Mouse (Mus musculus) intestine, embryonic 14.5 days (tissue): Measurements from ENCODE around the gene Rps16. TPM values are rescaled to one million over a fixed set of nuclear protein-coding genes. Genes with fewer than 3 reads are reported as not detected.
A peak's percentile ranks its signal among the peaks of the same experiment; 100 is the strongest.

Experiments used
- ATAC-seq: fragments of 200-750 bp; cut with Nextera tagmentation; replicated peaks from 2 replicates; pipeline ENCODE4 v1.8.0; 2017; ENCODE audit warnings: low read depth, moderate number of reproducible peaks, moderate TSS enrichment, moderate library complexity; ENCODE audit not compliant: low FRiP score, low TSS enrichment
- DNase-seq: peaks from one replicate; pipeline ENCODE4 v3.0.0-alpha.2; 2018; ENCODE audit warnings: low spot score
- H3K27ac ChIP-seq: fragments of 300-500 bp; sonication (generic); 2 replicates; pipeline ENCODE4 v1.5.1; 2014; ENCODE audit warnings: low read depth, mild to moderate bottlenecking, control low read depth
- H3K27me3 ChIP-seq: fragments of 300-500 bp; sonication (generic); replicated peaks from 2 replicates; pipeline ENCODE4 v1.6.1; 2014; ENCODE audit warnings: low read length, control low read depth; ENCODE audit not compliant: control insufficient read depth, insufficient read depth
- H3K36me3 ChIP-seq: fragments of 300-500 bp; sonication (generic); 2 replicates; pipeline ENCODE4 v1.6.1; 2014; ENCODE audit warnings: low read length, control low read depth; ENCODE audit not compliant: control insufficient read depth, insufficient read depth
- H3K4me1 ChIP-seq: fragments of 300-500 bp; sonication (generic); replicated peaks from 2 replicates; pipeline ENCODE4 v1.6.1; 2014; ENCODE audit warnings: low read length, control low read depth, mixed read lengths; ENCODE audit not compliant: control insufficient read depth, insufficient read depth
- H3K4me2 ChIP-seq: fragments of 300-500 bp; sonication (generic); 2 replicates; pipeline ENCODE4 v1.6.1; 2014; ENCODE audit warnings: low read length
- H3K4me3 ChIP-seq: fragments of 300-500 bp; sonication (generic); 2 replicates; pipeline ENCODE4 v1.5.1; 2014; ENCODE audit warnings: low read depth, low read length, control low read depth, mixed read lengths
- H3K9ac ChIP-seq: fragments of 300-500 bp; sonication (generic); 2 replicates; pipeline ENCODE4 v1.6.1; 2014; ENCODE audit warnings: mild to moderate bottlenecking, low read length
- H3K9me3 ChIP-seq: fragments of 300-500 bp; sonication (generic); 2 replicates; pipeline ENCODE4 v1.6.1; 2016; ENCODE audit warnings: low read length, control low read depth; ENCODE audit not compliant: control insufficient read depth
- WGBS: fragments of 180-500 bp; shearing (Covaris S2); extraction: QIAGEN DNeasy Blood & Tissue Kit; methylation state at CpG from one replicate; pipeline ENCODE4 v1.1.7; 2014; 5-methylcytosine and 5-hydroxymethylcytosine counted together
- polyA plus RNA-seq: library from polyadenylated mRNA; unstranded; fragments of >200 nt; fragmentation: Nextera tagmentation; extraction: Ambion mirVana; gene quantifications from 2 replicates; pipeline ENCODE4 v1.2.1, GENCODE M21; 2014

Gene Rps16
- polyA plus RNA-seq = 1,380 and 1,495 TPM in 2 replicates

DNA sequence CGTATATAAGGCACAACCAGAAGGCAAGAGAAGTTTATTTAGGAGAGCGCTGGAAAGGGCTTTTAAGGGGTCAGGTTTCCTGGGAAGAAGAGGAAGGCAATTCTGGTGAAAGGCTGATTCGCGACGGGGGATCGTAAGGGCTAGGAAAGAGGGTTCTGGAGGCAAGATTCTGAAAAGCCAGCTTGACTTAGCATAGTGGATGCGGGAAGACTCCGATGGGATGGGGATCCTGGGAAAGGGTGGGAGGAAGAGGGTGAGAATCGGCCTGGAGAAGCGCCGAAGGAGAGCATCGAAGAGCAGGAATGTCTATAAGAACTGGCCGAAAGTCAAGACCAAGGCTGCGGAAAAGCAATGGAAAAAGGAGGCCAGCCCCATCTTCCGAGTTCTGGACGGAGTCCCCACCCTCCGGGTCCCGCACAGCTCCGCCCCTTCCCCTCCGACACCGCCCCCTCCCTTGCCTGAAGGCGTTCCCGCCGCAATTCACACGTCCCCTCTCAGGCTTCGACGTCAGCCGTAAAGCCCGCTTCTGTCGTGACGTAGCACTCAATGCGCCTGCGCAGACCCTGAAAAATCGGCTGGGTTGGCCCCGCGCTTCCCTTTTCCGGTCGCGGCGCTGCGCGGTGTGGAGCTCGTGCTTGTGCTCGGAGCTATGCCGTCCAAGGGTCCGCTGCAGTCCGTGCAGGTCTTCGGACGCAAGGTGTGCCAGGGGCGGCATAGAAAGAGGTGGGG is at the start of gene Rps16:
Gene Rps16, plus strand, starts transcription at position 498 of the 729 bp plus-strand sequence.
- Histone ChIP-seq H3K4me1 (peaks cover 14% of the 10 kb centered on the region), H3K27me3 (no peaks in the 10 kb centered on the region), H3K9me3 (no peaks in the 10 kb centered on the region), H3K36me3 (peaks cover 33% of the 10 kb centered on the region), H3K9ac (peak within 1 kb of the TSS; percentile 99), H3K4me3 (peak within 1 kb of the TSS; percentile 95), H3K27ac (peak within 1 kb of the TSS; percentile 89), H3K4me2 (peak within 1 kb of the TSS; percentile 96)
- ATAC-seq (peak; percentile 90), DNase-seq (peak; percentile 98)
- WGBS = under 1% methylated on average over 50 of the region's 50 CpGs

DNA sequence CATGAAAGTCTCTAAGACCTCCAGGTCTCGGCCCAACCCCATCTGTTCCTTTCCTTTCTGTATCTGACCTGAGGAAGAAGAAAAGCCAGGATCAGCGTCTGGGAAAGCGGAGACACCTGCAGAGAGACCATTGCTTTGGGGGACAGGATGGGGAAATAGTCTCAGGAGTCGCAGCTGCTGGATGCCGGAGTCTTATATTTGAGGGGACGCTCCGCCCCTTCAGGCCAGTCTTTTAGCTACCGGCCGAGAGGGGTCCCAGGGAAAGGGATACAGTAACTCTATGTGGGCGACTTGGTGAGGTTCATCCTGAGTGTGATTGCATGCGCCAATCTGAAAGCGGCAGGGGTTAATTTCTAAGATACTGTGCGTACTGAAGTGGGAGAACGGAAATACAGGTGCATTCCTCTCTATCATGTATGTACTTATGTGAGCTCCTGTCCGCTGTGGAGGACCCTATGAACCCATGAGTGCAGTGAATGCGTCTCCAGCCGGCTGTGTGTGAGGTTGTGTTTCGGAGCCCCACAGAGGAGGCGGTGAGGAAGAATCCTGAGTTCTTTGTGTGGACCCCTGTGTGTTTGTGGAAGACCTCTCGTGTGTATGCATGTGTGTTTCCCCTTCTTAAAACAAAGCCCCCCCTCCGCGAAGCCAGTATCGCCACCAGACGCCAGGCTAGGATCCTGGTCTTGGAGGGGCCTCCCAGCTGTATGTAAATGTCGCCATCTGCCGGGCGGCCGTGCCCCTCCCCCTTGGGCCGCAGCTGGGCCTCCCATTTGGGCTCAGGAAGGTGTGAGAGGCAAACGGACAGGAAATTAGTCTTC is 48.6 kb upstream of the Rps16 start, which contains the start of gene Dll3:
Gene Dll3, minus strand, starts transcription at position 623 of the 818 bp plus-strand sequence.
- Histone ChIP-seq H3K27ac (peak within 1 kb of the TSS; percentile 38; the same call in 1 of the 2 replicates), H3K36me3 (peaks cover 22% of the 10 kb centered on the region), H3K4me3 (peak within 1 kb of the TSS; percentile 30), H3K9me3 (no peaks in the 10 kb centered on the region), H3K9ac (peak within 1 kb of the TSS; percentile 20; the same call in 1 of the 2 replicates), H3K27me3 (peaks cover 48% of the 10 kb centered on the region), H3K4me2 (peak within 1 kb of the TSS; percentile 52), H3K4me1 (peaks cover 7% of the 10 kb centered on the region)
- peak; percentile 52; the same call in 1 of the 2 replicates for ATAC-seq
- 2% methylated on average over 30 of the region's 30 CpGs for WGBS
- peak; percentile 88 for DNase-seq

DNA sequence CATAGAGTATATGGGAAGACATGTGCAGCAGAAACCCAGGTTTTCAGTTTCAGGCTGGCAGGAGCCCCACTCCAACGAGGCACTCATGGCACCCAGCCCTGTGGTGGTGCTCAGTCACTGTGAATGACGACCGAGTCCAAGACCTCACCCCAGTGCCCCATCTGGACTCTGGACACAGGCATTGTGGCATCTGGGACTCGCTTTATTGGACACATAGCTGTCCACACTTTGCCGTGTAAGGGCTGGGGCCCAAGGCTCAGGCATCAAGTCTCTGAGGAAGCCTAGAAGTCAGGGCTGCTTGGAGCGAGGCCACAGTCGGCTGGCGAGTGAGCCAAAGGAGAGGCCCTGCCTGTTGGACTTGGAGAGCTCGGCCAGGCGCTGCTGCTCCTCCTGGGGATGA is 44.8 kb upstream of the Rps16 start:
- H3K9ac ChIP-seq = no peak overlapping the region
- no peaks in the 10 kb centered on the region for H3K9me3 ChIP-seq
- WGBS = 92% methylated on average over 10 of the region's 10 CpGs
- peaks cover 6% of the 10 kb centered on the region for H3K4me1 ChIP-seq
- H3K27ac ChIP-seq = no peak overlapping the region
- H3K36me3 ChIP-seq = peaks cover 60% of the 10 kb centered on the region
- ATAC-seq (no peak), DNase-seq (no peak)
- peaks cover 20% of the 10 kb centered on the region for H3K27me3 ChIP-seq
- H3K4me2 ChIP-seq = no peak overlapping the region
- no peak overlapping the region for H3K4me3 ChIP-seq

DNA sequence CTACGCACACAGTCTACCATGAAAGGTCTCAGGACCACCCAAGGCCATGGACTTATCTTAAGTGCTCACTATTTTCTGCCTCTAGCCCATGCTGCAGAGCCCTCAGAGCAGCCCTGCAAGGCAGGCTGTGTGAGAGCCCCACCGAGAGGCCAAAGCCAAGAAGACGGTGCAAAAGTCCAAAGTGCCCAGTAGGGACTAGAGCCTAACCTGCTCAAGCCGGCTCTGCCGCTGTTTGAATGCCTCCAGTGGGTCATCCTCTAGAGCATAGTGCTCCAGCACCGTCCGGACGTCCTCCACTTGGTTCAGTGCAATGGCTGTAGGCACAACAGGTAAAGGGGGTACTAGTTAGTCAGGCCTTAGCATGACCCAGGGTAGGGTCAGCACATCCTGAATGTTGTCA is 44.2 kb upstream of the Rps16 start:
- Histone ChIP-seq H3K4me1 (peaks cover 11% of the 10 kb centered on the region), H3K9me3 (no peaks in the 10 kb centered on the region), H3K27ac (no peak overlapping the region), H3K4me3 (no peak overlapping the region), H3K4me2 (no peak overlapping the region), H3K36me3 (peaks cover 60% of the 10 kb centered on the region), H3K9ac (no peak overlapping the region), H3K27me3 (peaks cover 14% of the 10 kb centered on the region)
- 93% methylated on average over 8 of the region's 8 CpGs for WGBS
- ATAC-seq (no peak), DNase-seq (no peak)

DNA sequence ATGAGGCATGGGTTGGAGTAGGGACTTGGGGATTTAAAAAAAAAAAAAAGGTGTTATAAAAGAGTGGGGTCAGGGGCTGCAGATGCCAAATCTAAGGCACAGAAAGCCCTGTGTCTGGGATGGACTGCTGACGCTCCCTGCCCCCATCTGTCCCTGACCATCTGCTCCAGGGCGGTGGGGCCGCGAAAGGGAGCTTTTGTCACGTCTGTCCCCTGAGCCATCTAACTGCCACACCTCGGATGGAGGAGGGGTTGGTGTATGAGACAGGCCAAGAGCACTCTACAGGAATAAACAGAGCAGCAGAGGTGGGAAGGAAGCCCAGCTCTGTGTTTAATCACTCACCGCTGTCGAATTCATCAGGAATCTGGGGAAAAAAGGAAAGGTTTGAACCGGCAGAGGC is 40.7 kb upstream of the Rps16 start:
- no peaks in the 10 kb centered on the region for H3K27me3 ChIP-seq
- WGBS = 40% methylated on average over 9 of the region's 9 CpGs
- no peaks in the 10 kb centered on the region for H3K9me3 ChIP-seq
- no peak overlapping the region for H3K4me2 ChIP-seq
- ATAC-seq (no peak), DNase-seq (no peak)
- peaks cover 65% of the 10 kb centered on the region for H3K36me3 ChIP-seq
- peaks cover 8% of the 10 kb centered on the region for H3K4me1 ChIP-seq
- no peak overlapping the region for H3K27ac ChIP-seq
- no peak overlapping the region for H3K4me3 ChIP-seq
- H3K9ac ChIP-seq = no peak overlapping the region

DNA sequence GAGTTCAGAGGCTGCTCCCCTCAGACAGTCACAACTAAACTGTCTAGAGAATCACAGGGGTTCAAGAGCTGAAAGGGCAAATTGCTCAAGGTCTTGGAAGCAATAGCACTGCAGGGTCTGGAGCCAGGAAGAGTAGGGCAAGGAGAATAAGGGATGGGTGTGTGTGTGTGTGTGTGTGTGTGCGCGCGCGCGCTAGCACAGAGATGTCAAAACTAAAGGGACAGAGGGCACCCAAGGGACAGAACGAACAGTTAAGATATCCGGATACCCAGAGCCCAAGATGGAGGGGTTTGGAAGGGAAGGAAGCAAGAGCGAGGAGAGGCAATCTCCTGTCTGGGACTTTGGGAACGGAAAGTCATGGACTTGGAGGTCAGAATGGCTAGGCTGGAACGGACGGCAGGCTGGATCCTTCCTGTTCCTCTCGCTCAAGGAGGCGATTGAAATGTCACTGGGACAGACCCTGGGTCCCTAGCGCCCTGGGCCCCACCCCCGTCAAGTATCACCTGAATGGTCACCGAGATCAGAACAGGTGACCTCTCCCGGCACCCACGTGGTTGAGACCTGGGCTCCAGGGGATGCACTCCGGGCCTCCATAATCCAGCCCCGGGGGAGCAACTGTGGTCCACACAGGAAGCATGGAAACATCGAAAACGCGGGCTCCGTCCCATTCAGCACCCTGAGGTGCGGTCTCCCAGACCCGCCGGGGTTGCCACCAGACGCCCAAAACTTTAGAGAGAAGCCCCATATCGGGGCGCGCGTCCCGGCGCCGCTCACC is 39.1 kb upstream of the Rps16 start:
- ATAC-seq (peak; percentile 66), DNase-seq (peak; percentile 62)
- Histone ChIP-seq H3K27ac (peak overlapping the region; percentile 67), H3K4me3 (peak overlapping the region; percentile 99), H3K4me2 (peak overlapping the region; percentile 77), H3K27me3 (no peaks in the 10 kb centered on the region), H3K36me3 (peaks cover 65% of the 10 kb centered on the region), H3K4me1 (peaks cover 8% of the 10 kb centered on the region), H3K9me3 (no peaks in the 10 kb centered on the region), H3K9ac (peak overlapping the region; percentile 91)
- 4% methylated on average over 33 of the region's 35 CpGs for WGBS

DNA sequence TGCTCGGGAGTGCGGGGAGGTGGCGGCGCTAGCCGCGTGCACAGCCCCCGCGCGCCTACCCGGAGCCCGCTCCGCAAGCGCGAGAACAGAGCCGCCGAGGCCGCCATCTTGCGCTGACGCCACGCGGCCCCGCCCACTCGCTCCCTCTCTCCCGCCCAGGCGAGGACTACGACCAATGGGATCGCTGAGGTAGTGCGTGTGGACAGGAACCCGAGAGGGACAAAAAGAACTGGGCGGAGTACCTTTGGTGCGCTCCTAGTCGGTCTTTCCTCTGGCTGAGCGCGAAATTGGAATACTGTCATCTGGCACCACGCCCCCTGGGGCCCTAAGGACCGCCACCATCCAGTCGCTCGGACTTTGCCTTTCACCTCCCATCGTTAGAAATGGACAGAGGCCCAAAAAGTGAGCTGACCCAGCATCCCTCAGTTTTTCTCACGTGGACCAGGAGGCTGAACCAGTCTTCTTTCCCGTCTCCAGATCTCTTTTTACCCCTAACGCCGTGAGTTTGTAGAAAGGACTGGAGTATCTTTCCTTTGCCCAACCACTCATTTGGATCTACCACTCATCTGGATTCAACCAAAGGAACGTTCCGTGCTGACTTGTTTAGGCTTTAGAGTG is 38.4 kb upstream of the Rps16 start, which contains the start of gene Timm50:
Gene Timm50, minus strand, starts transcription at position 147 of the 618 bp plus-strand sequence.
- peaks cover 65% of the 10 kb centered on the region for H3K36me3 ChIP-seq
- H3K4me3 ChIP-seq = peak within 1 kb of the TSS; percentile 99
- DNase-seq = peak; percentile 97
- no peaks in the 10 kb centered on the region for H3K27me3 ChIP-seq
- 1% methylated on average over 45 of the region's 45 CpGs for WGBS
- peak; percentile 97 for ATAC-seq
- H3K9ac ChIP-seq = peak within 1 kb of the TSS; percentile 91
- no peaks in the 10 kb centered on the region for H3K9me3 ChIP-seq
- peaks cover 8% of the 10 kb centered on the region for H3K4me1 ChIP-seq
- peak within 1 kb of the TSS; percentile 67 for H3K27ac ChIP-seq
- H3K4me2 ChIP-seq = peak within 1 kb of the TSS; percentile 77

DNA sequence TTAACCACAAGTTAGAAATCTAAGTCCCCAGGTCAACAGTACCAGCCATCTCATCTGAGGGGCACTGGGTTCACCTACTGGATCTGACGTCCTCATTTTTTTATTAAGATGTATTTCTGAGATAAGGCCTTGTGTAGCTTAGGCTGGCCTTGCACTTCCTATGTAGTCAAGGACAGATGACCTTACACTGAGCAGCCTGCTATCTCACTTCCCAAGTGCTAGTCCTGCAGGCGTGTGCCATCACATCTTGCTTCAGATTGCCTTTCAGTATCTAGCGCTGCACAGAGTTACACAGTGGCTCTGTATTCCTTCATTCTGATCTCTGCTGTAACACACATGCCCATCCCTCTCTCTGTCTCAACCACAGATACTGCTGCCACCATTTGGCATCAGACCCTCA is 32.4 kb upstream of the Rps16 start:
- WGBS = 87% methylated on average over 3 of the region's 3 CpGs
- no peaks in the 10 kb centered on the region for H3K27me3 ChIP-seq
- H3K36me3 ChIP-seq = peaks cover 90% of the 10 kb centered on the region
- no peak overlapping the region for H3K27ac ChIP-seq
- no peak overlapping the region for H3K4me2 ChIP-seq
- no peak overlapping the region for H3K9ac ChIP-seq
- no peak for DNase-seq
- no peaks in the 10 kb centered on the region for H3K4me1 ChIP-seq
- ATAC-seq = no peak
- H3K9me3 ChIP-seq = no peaks in the 10 kb centered on the region
- no peak overlapping the region for H3K4me3 ChIP-seq
